Mouse (Mus musculus) thymus, postnatal 25 days (tissue): ENCODE results near the gene Scml4.

ENCODE experiments used
- DNase-seq: peaks from one replicate; pipeline ENCODE4 v3.0.0; 2022

Scml4 gene

DNA sequence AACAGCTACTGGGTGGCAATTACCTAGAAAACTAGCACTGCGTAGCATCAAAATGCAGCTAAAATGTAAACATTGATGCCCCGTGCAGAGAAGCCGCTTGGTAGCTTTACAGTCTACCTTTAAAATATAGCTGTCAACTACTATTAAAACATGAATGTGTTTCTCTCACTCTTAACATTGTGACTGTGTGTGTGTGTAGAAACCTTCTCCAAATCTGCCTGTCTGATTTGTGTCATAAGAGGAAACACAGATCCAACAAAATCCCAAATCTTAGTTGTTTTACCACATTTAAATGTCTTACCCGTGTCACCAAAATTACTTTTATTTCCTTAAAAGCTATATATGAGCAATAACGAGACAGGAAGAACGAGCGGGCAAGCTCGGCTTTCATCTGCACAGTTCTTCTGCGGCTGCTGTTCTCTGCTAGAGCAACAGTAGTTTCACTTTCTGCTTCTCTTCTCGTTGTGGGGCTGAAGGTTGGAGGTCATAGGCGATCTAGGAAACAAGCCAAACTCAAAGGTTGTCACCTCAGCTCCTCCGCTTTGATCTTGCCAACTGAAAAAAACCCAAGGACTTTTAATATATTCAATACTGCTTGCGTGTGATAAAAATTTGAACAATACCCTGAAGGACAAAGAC, 2.1 kb downstream of the Scml4 start:
- peak; percentile 70 for DNase-seq

DNA sequence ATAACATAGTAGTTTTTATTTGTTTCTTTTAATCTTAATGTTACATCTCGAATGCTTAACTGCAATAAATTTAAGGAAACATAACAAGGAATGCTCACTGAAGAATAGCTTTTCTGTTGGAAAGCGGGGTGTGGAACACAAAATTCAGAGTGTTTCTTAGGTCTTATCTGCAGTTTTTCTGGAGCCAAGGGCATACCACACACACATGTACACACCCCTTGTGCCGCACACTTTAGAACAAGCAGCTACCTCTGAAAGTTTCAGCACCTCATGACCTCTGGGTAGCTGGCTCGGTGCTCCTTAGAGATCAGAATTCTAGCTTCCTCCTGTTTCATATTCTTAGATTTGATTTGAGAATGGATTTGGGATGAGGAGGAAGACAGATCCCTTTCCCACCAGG, 2.6 kb downstream of the Scml4 start:
- DNase-seq = no peak

DNA sequence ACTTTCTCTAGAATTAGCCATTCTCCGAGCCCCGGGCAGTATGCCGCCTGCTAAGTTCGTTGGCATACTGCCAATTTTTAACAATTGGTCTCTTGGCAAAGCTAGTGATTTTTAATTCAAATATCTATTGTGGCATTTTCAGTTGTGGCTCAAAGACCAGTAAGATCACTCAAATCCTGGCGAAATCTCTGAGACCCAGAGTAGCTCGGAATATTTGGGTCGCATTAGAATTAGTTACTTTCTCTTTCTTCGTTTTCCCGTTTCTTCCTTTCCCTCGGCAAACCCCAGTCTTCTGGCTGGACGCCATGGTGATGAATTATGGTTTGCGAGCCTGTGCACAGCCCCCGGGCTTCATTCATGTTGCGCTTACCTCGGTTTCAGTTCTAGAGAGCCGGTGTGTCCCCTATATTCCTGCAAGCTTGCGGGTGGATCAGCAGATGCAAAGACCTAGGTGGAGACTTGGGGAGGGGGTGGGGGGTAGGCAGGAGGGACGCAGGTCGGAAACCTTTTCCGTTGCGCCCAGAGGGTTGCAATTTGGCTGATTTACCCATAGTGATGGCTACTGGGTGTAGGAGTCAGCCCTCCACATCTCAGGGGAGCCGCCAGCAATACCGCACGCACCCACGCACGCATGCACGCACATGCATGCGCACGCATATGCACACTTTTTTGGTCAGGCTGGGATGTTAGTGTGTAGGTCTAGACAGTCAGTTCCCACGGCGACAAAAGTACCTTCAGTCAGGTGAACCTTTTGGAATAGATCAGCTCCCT, 3.6 kb downstream of the Scml4 start:
- DNase-seq = peak; percentile 32

DNA sequence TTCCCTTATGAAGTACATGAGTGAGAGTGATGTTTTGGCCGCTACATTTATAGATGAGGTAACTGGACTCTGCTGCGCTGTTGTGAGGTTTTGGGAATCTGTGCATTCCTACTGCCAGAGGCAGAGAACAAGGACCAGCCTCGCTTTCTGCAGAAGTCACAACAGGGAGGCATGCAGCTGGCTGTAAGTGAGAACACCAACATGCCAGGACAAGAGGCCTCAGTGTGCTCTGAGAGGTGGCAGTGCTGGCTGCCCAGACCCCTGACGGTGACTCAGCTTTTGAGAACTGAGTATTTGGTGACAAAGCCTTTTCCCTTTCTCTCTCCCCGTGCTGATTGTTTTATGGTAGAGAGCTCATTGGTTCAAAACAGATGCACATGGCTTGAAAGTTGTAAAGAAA, 4.5 kb downstream of the Scml4 start:
- DNase-seq = no peak

DNA sequence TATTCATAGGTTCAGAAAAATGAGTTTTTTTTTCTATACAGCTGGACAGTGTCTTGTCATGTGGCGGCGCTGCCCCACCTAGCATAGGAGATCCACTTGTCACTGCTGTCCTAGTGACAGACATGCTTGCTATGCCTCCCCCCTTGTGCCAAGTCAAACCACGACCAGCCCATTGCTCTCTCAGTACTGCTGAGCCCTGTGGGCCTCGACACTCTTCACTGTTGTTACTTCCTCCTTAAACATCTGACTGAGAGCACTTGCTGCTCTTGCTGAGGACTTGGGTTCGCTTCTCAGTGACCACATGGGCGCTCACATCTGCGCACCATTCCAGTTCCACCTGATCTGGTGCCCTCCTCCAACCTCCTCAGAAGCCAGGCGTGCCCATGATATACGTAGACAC, 8.2 kb downstream of the Scml4 start:
- DNase-seq = no peak

DNA sequence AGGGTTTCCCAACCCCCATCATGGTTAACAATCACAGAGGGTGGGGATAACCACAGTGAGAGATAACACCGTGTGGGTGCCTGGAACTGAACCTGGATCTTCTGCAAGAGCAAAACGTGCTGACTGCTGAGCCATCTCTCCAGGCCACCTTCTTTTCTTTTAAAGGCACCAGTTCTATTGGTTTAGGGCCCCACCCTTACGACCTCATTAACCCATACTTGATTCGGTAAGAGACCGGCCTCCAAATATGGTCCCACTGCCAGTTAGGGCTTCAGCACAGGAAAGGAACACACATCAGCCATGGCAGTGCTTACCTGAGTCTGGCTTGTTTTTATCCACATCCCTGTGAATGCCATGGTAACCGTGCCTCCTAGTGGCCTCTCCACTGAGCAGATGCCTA, 9.3 kb downstream of the Scml4 start:
- no peak for DNase-seq

DNA sequence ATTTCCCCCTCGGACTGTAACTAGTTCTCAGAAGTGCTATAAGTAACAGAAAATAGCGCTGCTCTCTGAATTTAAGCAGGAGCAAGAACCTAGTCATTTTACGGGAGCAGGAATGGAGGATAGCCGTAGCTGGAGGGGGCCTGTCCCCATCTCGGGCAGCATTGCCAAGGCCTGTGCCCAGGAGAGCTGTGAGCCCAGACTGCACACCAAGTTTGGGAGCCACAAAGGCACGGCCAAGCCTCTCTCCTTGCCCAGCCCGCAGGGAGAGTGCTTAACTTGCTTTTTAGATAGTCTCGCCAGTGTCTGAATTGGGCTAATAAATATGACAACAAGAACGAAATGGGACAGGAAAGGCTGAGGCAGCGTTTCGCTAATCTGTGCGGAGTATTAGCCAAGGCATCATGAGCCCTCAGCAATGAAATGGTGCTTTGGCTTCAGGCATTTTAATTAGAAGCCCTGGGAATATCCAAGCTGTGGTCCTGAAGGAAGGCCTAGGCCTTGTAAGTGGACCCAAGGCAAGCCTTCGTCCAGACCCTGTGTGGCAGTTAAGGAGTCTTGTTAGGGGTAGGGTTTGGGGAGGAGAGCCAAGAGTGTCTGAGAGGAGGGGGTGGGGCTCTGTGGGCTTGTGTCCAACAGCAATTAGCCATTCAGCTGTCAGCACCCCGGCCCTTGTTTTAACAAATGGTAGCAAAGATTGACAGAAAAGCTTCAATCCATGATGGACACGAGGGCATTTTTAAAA, 12.3 kb downstream of the Scml4 start:
- no peak for DNase-seq

DNA sequence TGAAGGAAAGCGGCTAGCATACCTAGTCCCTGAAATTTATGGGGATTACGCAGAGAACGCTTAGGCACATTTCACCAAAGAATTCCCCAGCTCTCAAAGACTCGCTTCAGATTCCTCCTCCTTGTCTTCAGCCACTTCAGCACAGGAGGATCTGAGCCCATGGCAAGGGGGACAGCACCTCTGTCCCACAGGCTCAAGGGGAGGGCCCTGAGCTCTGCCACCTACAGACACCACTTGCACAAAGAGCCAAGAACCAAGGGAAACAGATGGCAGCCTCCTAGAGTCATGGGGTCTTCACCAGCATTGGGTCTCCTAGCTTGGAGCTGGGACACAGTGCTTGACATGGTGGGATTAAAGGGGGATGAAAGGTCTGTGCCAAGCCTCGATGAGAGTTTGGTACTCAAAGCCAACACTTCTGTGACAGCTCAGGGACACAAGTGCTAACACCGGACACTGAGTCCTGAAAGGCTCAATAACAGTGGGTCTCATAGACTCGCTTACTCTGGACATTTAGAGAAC, 13.0 kb downstream of the Scml4 start:
- DNase-seq = no peak

DNA sequence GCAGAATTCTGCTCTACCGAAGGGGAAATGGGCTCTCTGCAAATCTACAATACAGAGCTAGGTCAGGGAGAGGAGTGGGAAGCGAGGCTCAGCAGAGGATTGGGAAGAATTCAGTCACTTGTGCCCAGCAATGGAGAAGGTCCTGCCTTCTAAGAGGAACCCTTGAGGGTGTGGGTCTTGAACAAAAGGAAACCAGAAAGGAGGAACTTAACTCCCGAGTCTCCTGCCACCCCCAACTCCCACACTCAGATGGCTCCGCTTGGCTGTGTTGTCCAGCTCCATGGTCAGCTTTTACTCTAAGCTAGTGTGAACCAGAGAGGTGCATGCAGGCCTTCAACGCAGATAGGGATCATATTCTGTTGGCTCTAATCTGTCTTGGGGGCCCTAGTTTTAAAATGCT, 16.0 kb downstream of the Scml4 start:
- no peak for DNase-seq

DNA sequence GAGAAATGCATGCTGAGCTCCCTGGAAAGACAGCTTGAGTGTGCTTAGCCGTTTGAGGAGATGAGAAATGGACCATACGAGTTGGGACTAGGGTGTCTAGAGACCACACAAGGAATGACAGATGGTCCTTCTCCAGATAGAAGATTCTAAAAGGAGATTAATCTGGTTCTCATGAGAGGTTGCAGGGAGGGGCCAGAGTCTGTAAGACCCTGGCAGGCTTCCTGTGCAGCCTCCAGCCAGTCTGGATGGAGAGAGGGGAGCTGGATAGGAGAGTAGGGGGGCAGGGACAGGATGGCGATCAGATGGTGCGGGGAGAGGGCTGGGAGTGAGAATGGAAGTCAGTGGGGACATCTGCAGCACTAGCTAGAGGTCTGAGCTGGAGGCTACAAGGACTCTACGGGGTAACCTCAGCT, 19.1 kb downstream of the Scml4 start:
- DNase-seq = no peak

DNA sequence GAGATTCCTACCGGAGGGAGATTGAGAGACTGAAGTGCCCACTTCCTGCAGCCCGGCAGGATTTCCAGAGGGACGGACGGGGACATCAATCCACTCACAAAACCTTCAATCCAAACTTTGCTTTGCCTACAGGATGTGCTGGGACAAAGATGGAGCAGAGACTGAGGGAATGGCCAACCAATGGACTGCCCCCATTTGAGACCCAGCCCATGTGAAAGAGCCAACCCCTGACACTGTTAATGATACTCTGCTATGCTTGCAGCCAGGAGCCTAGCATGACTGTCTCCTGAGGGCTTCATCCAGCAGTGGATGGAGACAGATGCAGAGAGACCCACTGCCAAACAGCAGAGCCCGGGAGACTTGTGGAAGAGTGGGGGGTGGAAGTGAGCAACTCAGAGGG, 19.5 kb downstream of the Scml4 start:
- no peak for DNase-seq

DNA sequence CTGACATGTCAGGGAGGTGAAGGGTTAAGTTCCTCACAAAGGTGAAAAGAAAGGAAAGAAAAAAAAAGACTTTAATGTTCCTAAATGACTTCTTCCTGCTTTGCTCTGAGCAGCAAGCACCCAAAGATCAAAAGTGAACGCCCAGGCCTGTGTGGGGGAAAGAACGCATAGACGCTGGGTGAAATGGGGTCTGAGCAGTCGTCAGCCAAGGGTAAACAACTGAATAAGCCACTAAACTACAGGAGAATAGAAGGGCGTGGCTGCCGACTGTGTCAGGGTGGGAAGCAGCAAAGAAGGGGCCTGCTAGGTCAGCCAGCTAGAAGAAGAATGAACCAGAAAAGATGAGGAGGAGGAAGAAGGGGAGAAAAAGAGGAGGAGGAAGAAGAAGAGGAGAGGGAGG, 26.9 kb downstream of the Scml4 start:
- DNase-seq = peak; percentile 62

DNA sequence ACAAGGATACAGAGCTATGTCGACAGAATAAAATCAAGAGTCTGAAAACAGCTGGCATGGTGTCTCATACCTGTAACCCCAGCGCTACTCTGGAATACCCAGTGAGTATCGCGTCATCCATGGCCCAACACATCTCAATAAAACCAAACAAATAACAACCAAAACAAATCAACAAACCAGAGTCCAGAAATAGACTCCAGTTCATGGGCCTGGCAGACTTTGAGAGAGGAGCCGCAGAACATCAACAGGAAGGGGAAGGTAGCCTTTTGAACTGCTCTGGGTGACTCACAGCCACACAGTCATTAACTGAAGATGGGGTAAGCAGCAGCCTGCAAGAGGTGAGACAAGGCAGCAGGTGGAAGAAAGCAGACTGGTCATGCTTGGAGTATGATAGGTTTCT, 28.1 kb downstream of the Scml4 start:
- DNase-seq = peak; percentile 61

DNA sequence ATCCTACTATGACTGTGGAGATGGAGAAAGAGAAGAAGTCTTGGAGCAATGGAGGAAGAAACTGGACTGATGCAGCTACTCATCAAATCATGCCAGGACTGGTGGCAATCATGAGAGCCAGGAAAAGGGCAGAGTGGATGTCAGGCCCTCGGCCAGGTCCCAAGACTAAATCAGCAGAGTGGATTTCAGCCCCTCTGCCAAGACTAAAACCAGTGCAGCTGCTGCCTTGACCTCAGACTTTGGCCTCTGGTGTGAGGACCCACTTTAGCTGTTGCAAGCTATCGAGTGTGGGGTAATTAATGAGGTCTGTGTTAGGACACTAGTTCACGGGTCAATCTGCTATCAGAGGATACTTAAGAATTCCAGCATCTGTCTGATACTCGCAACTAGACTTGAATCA, 30.2 kb downstream of the Scml4 start:
- DNase-seq = no peak

DNA sequence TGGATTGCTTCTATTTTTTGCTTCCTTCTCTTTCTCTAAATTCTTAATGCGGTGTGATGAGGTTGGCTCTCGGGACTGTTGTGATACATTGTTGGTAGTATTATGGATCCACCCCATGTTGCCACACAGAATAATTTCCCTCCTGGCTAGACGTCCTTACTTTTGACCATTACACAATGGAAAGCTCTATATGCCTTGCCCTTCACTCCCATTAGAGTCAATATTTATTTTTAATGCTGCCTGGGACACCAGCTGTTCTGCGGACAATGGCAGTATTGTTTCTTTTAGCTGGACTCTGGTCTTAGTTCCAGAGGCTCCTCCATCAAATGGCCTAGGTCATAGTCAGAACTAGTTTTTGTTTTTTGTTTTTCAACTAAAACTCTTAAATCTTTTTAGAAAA, 32.1 kb downstream of the Scml4 start:
- DNase-seq = no peak

DNA sequence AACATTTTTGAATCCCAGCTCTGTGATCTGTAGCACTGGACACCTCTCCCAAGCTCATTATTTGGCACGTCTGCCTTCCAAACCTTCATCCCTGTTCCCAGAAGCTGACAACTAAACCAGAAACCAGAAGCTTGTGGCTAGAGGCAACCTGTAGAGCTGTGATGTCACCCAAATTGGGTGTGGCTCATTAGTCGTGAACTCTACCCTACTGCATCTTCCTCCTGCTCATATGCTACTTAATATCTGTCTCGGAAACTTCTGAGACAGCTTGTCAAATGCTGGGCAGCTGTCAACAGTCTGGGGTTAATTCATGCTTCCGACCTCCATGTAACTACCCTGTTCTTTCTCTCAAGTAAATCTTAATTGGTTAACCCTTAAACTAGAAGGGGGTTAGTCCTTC, 32.8 kb downstream of the Scml4 start:
- no peak for DNase-seq

DNA sequence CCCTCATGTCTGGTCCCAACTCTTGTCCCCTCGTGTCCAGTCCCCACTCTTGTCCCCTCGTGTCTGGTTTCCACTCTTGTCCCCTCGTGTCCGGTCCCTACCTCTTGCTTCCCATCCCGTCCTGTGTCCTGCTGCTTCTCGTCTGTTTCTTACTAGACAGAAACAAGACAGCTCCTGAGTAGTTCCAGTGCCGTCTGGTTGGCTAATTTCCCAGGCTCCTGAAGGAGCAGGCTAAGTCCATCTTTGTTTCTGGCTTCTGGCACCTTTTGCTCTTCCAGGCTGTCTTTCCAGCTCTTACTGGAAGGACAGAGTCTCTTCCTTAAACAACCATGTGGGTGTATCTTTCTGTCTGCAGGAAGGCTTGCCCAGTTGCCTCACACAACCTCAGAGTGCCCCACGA, 33.7 kb downstream of the Scml4 start:
- no peak for DNase-seq

DNA sequence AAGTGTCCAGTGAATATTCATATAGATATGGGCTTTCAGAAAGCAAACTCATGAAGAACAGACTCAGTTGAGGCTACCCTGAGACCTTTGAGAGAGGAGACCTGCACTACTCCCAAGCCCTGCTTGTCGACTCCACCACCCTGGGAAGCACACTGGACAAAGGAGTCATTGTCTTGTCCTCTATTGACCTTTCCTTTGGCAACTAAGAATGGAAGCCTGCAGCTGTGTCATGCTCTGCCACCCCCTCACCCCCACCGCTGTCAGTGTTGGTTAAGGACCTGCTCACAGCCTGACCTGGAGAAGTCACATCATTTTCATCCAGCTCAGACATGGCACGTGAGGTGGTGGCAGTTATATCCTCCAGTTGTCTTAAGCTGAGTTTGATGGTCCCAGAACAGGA, 34.1 kb downstream of the Scml4 start:
- no peak for DNase-seq

DNA sequence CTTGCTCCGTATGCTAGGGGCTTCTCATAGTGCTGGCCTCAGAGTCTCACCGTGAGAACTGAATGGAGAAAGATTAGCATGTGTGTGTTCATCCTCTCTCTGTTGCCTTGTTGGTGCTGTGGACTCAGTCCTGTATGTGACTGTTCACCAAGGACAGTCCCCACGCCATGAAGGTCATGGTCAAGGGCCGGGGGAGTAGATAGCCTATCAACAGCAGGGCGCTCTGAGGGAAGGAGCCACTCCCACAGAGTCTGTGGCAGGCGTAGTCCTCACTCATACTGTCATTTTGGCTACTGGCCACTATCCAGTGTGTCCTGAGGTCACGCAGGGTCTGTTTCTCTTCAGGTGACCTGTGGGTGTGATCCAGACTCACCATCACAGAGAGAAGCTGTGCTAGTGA, 34.5 kb downstream of the Scml4 start:
- no peak for DNase-seq

DNA sequence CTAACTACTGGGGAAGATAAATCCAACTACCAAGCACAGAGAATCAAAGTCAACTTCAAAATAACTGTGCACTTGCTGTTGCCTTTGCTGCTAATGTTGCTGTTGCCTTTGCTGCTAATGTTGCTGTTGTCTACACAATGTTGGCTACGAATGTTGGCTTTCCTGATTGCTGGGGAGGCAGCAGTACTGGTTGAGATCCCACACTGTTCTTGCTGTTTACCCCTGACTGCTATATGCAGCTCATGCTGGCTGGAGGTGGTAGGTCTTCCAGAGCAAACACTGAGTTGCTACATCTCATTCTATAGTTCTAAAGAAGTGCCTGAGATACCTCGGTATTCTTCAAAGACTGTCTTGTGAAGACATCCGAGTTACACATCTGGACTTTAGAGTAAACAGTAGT, 36.5 kb downstream of the Scml4 start:
- DNase-seq = no peak

DNA sequence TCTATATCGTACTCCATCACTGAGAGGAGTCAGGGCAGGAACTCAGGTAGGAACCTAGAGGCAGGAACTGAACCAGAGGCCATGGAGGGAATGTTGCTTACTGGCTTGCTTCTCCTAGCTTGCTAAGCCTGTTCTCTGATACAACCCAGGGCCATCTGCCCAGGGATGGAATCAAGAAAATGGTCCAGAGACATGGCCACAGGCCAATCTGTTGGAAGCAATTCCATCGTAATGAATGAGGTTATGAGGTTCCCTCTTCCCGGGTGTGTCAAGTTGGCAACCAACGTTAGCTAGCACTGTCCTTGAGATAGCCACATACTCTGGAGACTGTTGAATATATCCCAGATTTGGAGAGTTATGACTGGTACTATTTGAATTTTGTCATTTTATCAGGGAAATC, 37.0 kb downstream of the Scml4 start:
- peak; percentile 33 for DNase-seq

DNA sequence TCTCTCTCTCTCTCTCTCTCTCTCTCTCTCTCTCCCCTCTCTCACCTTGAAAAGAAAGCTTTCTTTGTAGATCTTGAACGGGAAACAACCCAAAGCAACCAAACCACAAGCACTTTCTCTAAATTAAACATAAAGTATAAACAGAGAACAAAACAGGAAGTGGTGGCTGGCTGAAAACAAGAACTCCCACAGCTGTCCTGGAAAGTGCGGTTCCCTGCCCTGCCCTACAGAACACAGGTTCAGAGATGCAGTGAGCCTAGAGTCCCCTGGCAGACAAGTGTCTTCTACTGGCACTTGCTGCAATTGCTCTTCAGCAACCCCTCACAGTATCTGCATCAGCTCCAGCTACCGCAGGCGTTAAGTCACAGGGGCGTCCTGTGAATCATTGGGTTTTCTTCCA, 37.5 kb downstream of the Scml4 start:
- DNase-seq = peak; percentile 77

DNA sequence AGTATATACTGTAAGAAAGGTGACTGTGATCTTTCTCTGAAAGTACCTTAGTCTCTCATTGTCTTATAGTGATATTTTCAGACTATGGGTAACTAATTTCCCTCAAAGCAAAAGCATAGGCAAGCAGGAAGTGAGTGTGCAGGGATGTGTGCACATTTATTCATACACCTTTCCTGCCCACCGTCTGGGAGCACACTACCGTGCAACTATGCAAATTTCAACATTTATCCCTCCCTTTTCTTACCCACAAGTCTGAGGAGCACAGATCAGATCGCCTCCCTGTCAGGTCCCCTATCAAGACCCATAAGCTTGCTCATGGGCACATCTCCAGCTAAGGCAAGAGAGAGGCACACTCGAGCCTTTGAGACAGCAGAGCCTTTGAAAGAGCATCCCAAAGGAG, 41.2 kb downstream of the Scml4 start:
- no peak for DNase-seq

DNA sequence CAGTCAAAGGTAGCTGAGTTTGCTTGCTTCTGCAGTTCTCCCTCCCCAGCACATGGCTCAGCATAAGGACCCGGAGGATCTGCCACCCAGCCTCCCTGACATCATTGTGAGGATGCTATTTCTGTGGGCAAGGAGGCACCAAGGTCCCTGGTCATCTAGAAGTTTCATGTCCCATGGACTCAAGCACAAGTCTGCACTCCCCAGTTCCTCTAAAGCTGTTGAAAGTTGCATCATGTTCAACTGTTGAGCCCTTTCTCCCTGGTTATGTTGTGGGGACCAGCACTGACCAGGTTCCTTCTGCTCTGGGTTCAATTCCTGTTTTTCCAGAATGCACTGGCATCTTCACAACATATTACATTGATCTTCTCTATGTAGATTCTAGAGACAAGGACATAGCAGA, 42.9 kb downstream of the Scml4 start:
- no peak for DNase-seq
